Mouse (Mus musculus): ENCODE data around the gene Pld1. TPM values are rescaled to one million over a fixed set of nuclear protein-coding genes. Genes with fewer than 3 reads are reported as not detected.

The Pld1 gene
- polyA plus RNA-seq, 1 experiment from 2014 or later: 2.6 TPM

- H3K9ac ChIP-seq: no peak overlapping the region
Measured at GRCm38 (mm10) chr3:28007684-28008083, 69.2 kb downstream of the Pld1 start.

GRCm38 (mm10) chr3:28008369-28008768, 69.9 kb downstream of the Pld1 start:
- no peak overlapping the region for H3K4me2 ChIP-seq
- no peak overlapping the region for H3K27ac ChIP-seq
- no peaks in the 10 kb centered on the region for H3K4me1 ChIP-seq (replicated peaks)
- no peak overlapping the region for H3K9ac ChIP-seq
- H3K36me3 ChIP-seq: no peaks in the 10 kb centered on the region
- no peaks in the 10 kb centered on the region for H3K27me3 ChIP-seq
- no peaks in the 10 kb centered on the region for H3K9me3 ChIP-seq (replicated peaks)
- ATAC-seq (ENCODE audit: low read depth): no peak
- WGBS (ENCODE audit: insufficient replicate concordance): 78% methylated on average over 4 of the region's 4 CpGs
- no peak for DNase-seq
- no peak overlapping the region for H3K4me3 ChIP-seq (replicated peaks)

More at GRCm38 (mm10) chr3:28007684-28008083, 69.2 kb downstream of the Pld1 start:
- Histone ChIP-seq H3K36me3 (no peaks in the 10 kb centered on the region), H3K4me3 (replicated peaks) (no peak overlapping the region), H3K27me3 (no peaks in the 10 kb centered on the region), H3K4me1 (replicated peaks) (no peaks in the 10 kb centered on the region), H3K9me3 (replicated peaks) (no peaks in the 10 kb centered on the region), H3K4me2 (no peak overlapping the region), H3K27ac (no peak overlapping the region)
- no peak for ATAC-seq (ENCODE audit: low read depth)
- no peak for DNase-seq
- WGBS (ENCODE audit: insufficient replicate concordance): 69% methylated on average over 11 of the region's 11 CpGs

- ATAC-seq (ENCODE audit: low read depth) (no peak), DNase-seq (no peak)
- H3K27me3 ChIP-seq: no peaks in the 10 kb centered on the region
- no peak overlapping the region for H3K27ac ChIP-seq
- no peak overlapping the region for H3K9ac ChIP-seq
- H3K9me3 ChIP-seq (replicated peaks): no peaks in the 10 kb centered on the region
- H3K4me1 ChIP-seq (replicated peaks): no peaks in the 10 kb centered on the region
- 57% methylated on average over 7 of the region's 7 CpGs for WGBS (ENCODE audit: insufficient replicate concordance)
- no peak overlapping the region for H3K4me2 ChIP-seq
- no peaks in the 10 kb centered on the region for H3K36me3 ChIP-seq
- H3K4me3 ChIP-seq (replicated peaks): no peak overlapping the region
Measured at GRCm38 (mm10) chr3:28012177-28012576, 73.7 kb downstream of the Pld1 start.

- Histone ChIP-seq H3K4me3 (replicated peaks) (no peak overlapping the region), H3K4me2 (no peak overlapping the region), H3K27ac (no peak overlapping the region), H3K27me3 (no peaks in the 10 kb centered on the region), H3K4me1 (replicated peaks) (no peaks in the 10 kb centered on the region), H3K9me3 (replicated peaks) (no peaks in the 10 kb centered on the region), H3K9ac (no peak overlapping the region), H3K36me3 (no peaks in the 10 kb centered on the region)
- no peak for ATAC-seq (ENCODE audit: low read depth)
- DNase-seq: no peak
- WGBS (ENCODE audit: insufficient replicate concordance): 68% methylated on average over 6 of the region's 6 CpGs
Measured at GRCm38 (mm10) chr3:28013441-28013840, 74.9 kb downstream of the Pld1 start.

- no peak overlapping the region for H3K27ac ChIP-seq
- no peaks in the 10 kb centered on the region for H3K4me1 ChIP-seq (replicated peaks)
- H3K4me2 ChIP-seq: no peak overlapping the region
- no peaks in the 10 kb centered on the region for H3K27me3 ChIP-seq
- no peak for DNase-seq
- no peak for ATAC-seq (ENCODE audit: low read depth)
- no peak overlapping the region for H3K4me3 ChIP-seq (replicated peaks)
- no peaks in the 10 kb centered on the region for H3K9me3 ChIP-seq (replicated peaks)
- H3K36me3 ChIP-seq: no peaks in the 10 kb centered on the region
- WGBS (ENCODE audit: insufficient replicate concordance): 73% methylated on average over 2 of the region's 2 CpGs
- no peak overlapping the region for H3K9ac ChIP-seq
Measured at GRCm38 (mm10) chr3:28017002-28017401, 78.5 kb downstream of the Pld1 start.

- Histone ChIP-seq H3K9me3 (replicated peaks) (no peaks in the 10 kb centered on the region), H3K4me3 (replicated peaks) (no peak overlapping the region), H3K4me2 (no peak overlapping the region), H3K4me1 (replicated peaks) (no peaks in the 10 kb centered on the region), H3K36me3 (no peaks in the 10 kb centered on the region), H3K9ac (no peak overlapping the region), H3K27me3 (no peaks in the 10 kb centered on the region), H3K27ac (no peak overlapping the region)
- ATAC-seq (ENCODE audit: low read depth): no peak
- no peak for DNase-seq
- 65% methylated on average over 4 of the region's 4 CpGs for WGBS (ENCODE audit: insufficient replicate concordance)
Measured at GRCm38 (mm10) chr3:28019727-28020126, 81.2 kb downstream of the Pld1 start.

GRCm38 (mm10) chr3:28020404-28020803, 81.9 kb downstream of the Pld1 start:
- ATAC-seq (ENCODE audit: low read depth): no peak
- DNase-seq: no peak
- no peaks in the 10 kb centered on the region for H3K9me3 ChIP-seq (replicated peaks)
- H3K4me2 ChIP-seq: no peak overlapping the region
- H3K4me3 ChIP-seq (replicated peaks): no peak overlapping the region
- H3K4me1 ChIP-seq (replicated peaks): peaks cover 1% of the 10 kb centered on the region
- 60% methylated on average over 2 of the region's 2 CpGs for WGBS (ENCODE audit: insufficient replicate concordance)
- no peaks in the 10 kb centered on the region for H3K36me3 ChIP-seq
- no peak overlapping the region for H3K9ac ChIP-seq
- H3K27ac ChIP-seq: no peak overlapping the region
- H3K27me3 ChIP-seq: no peaks in the 10 kb centered on the region

GRCm38 (mm10) chr3:28022191-28022590, 83.7 kb downstream of the Pld1 start:
- Histone ChIP-seq H3K27ac (no peak overlapping the region), H3K36me3 (no peaks in the 10 kb centered on the region), H3K9me3 (replicated peaks) (no peaks in the 10 kb centered on the region), H3K9ac (no peak overlapping the region), H3K4me3 (replicated peaks) (no peak overlapping the region), H3K4me2 (no peak overlapping the region), H3K4me1 (replicated peaks) (peaks cover 12% of the 10 kb centered on the region), H3K27me3 (no peaks in the 10 kb centered on the region)
- ATAC-seq (ENCODE audit: low read depth): no peak
- DNase-seq: no peak
- WGBS (ENCODE audit: insufficient replicate concordance): 81% methylated on average over 5 of the region's 5 CpGs

GRCm38 (mm10) chr3:28026876-28027275, 88.4 kb downstream of the Pld1 start:
- no peak overlapping the region for H3K4me2 ChIP-seq
- no peak for DNase-seq

GRCm38 (mm10) chr3:28028456-28028855, 90.0 kb downstream of the Pld1 start:
- Histone ChIP-seq H3K4me2 (no peak overlapping the region), H3K9me3 (replicated peaks) (no peaks in the 10 kb centered on the region), H3K9ac (no peak overlapping the region), H3K27ac (no peak overlapping the region), H3K36me3 (no peaks in the 10 kb centered on the region), H3K4me1 (replicated peaks) (peaks cover 24% of the 10 kb centered on the region), H3K27me3 (no peaks in the 10 kb centered on the region), H3K4me3 (replicated peaks) (no peak overlapping the region)
- ATAC-seq (ENCODE audit: low read depth): no peak
- WGBS (ENCODE audit: insufficient replicate concordance): 77% methylated on average over 10 of the region's 10 CpGs
- no peak for DNase-seq

More at GRCm38 (mm10) chr3:28026876-28027275, 88.4 kb downstream of the Pld1 start:
- Histone ChIP-seq H3K9me3 (replicated peaks) (no peaks in the 10 kb centered on the region), H3K4me1 (replicated peaks) (peaks cover 21% of the 10 kb centered on the region), H3K27me3 (no peaks in the 10 kb centered on the region), H3K4me3 (replicated peaks) (no peak overlapping the region), H3K27ac (peak overlapping the region; percentile 50; the same call in 1 of the 2 replicates), H3K9ac (no peak overlapping the region), H3K36me3 (no peaks in the 10 kb centered on the region)
- ATAC-seq (ENCODE audit: low read depth): peak; percentile 80
- 27% methylated on average over 3 of the region's 3 CpGs for WGBS (ENCODE audit: insufficient replicate concordance)

- Histone ChIP-seq H3K27ac (no peak overlapping the region), H3K4me3 (replicated peaks) (no peak overlapping the region), H3K9ac (no peak overlapping the region), H3K4me2 (no peak overlapping the region), H3K4me1 (replicated peaks) (peaks cover 18% of the 10 kb centered on the region), H3K36me3 (no peaks in the 10 kb centered on the region), H3K9me3 (replicated peaks) (no peaks in the 10 kb centered on the region), H3K27me3 (no peaks in the 10 kb centered on the region)
- DNase-seq: no peak
- ATAC-seq (ENCODE audit: low read depth): no peak
- WGBS (ENCODE audit: insufficient replicate concordance): 74% methylated on average over 5 of the region's 5 CpGs
Measured at GRCm38 (mm10) chr3:28030860-28031259, 92.4 kb downstream of the Pld1 start.

- no peaks in the 10 kb centered on the region for H3K36me3 ChIP-seq
- ATAC-seq (ENCODE audit: low read depth) (no peak), DNase-seq (no peak)
- 34% methylated on average over 7 of the region's 7 CpGs for WGBS (ENCODE audit: insufficient replicate concordance)
- H3K4me2 ChIP-seq: no peak overlapping the region
- H3K27me3 ChIP-seq: no peaks in the 10 kb centered on the region
- H3K9ac ChIP-seq: no peak overlapping the region
- no peaks in the 10 kb centered on the region for H3K9me3 ChIP-seq (replicated peaks)
- 0 out of 2 replicates have a peak overlapping the region, but pooled peaks have one; percentile 11 for H3K27ac ChIP-seq
- peaks cover 14% of the 10 kb centered on the region for H3K4me1 ChIP-seq (replicated peaks)
- H3K4me3 ChIP-seq (replicated peaks): no peak overlapping the region
Measured at GRCm38 (mm10) chr3:28031643-28032243, 93.2 kb downstream of the Pld1 start.
